Mouse (Mus musculus): ENCODE results near the gene Rora. TPM values are rescaled to one million over a fixed set of nuclear protein-coding genes. Genes with fewer than 3 reads are reported as not detected.

Gene Rora
- total RNA-seq, 2 experiments from 2014 or later = 0.15 to 0.32 TPM

- no peak for ATAC-seq (replicated peaks; ENCODE audit: poor library complexity, severe bottlenecking)
These were observed 154.1 kb downstream of the Rora start for GRCm38 (mm10) chr9:68807735-68808134.

DNA sequence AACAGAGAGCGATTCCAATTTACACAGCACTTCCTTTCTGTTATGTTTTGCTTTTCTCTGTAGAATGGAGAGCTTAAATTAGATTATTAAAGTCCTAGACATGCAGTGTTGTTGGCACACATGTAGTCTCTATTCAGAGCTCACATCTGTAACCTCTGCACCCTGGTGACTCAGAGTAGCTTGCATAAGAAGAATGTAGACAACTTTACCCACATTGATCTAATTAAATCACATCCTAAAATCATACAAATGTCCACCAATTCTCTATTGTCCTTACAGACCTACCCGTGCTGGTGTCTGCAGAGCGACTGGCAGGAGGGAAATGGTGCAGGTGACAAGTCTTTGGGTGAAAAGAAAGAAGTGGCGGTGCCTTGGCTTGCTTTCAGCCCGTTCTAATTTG, 155.9 kb downstream of the Rora start:
- ATAC-seq (replicated peaks; ENCODE audit: poor library complexity, severe bottlenecking) = no peak

GRCm38 (mm10) chr9:68814723-68815122, 161.1 kb downstream of the Rora start:
- no peak for ATAC-seq (replicated peaks; ENCODE audit: poor library complexity, severe bottlenecking)

DNA sequence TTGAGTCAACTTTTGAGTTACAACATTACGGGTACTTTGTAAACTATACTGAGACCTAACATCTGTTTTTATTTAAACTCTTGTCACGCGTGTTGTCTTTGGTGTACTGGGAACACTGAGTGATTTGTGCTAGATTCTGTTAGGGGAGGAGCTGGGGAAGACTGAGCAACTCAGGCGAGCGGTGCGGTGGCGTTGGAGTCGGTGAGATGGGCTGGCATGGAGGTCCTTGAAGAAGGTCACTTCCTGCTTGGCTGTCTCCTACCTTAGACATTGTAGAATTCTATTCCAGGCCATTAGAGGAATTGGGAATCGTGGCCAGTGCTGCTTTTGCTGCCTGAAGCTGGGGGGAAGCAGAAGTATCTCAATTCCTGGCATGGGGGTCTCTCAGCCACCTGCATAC, 162.3 kb downstream of the Rora start:
- no peak for ATAC-seq (replicated peaks; ENCODE audit: poor library complexity, severe bottlenecking)

DNA sequence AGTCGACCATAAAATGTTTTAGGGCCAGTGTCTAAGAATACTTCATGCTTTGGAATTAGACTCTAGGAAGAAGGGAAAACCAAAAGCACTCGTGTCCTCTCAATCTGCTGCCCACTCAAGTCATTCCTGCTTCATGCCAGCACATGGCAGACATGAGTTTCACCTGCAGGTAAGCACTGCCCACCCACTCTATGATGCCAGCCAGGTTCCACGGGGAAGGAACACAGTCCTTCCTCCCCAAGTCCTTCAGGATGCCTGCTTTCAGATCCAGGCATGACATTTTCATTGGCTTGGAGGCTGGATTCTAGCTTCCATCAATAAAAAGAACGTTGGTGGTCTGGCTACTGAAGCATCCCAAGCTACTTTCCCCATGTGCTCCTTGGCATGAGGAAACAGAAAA, 166.4 kb downstream of the Rora start:
- ATAC-seq (replicated peaks; ENCODE audit: poor library complexity, severe bottlenecking) = no peak

DNA sequence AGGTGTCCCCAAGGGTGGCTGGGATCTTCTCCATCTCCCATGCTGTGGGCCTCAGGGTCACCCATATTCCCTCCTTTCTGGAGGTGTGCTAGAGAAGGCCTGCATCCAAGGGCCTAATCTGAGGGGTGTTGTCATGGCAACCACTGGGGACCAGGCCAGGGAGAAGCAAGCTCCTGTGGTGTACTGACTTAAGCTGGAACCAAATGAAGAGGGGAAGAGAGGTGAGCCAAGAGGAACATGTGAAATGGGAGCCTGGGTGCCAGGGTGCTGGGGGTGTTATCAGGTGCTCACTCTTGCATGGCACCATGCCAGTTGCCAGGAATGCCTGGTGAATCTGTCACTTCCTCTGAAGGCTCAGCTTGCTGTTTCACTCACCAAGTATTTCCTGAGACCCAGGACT, 166.9 kb downstream of the Rora start:
- no peak for ATAC-seq (replicated peaks; ENCODE audit: poor library complexity, severe bottlenecking)

GRCm38 (mm10) chr9:68821388-68821787, 167.8 kb downstream of the Rora start:
- ATAC-seq (replicated peaks; ENCODE audit: poor library complexity, severe bottlenecking) = no peak

GRCm38 (mm10) chr9:68823292-68823691, 169.7 kb downstream of the Rora start:
- no peak for ATAC-seq (replicated peaks; ENCODE audit: poor library complexity, severe bottlenecking)

GRCm38 (mm10) chr9:68825107-68825506, 171.5 kb downstream of the Rora start:
- ATAC-seq (replicated peaks; ENCODE audit: poor library complexity, severe bottlenecking) = no peak

GRCm38 (mm10) chr9:68825841-68826240, 172.3 kb downstream of the Rora start:
- no peak for ATAC-seq (replicated peaks; ENCODE audit: poor library complexity, severe bottlenecking)

- no peak for ATAC-seq (replicated peaks; ENCODE audit: poor library complexity, severe bottlenecking)
These were observed 173.9 kb downstream of the Rora start for GRCm38 (mm10) chr9:68827441-68827840.

- no peak for ATAC-seq (replicated peaks; ENCODE audit: poor library complexity, severe bottlenecking)
These were observed 176.3 kb downstream of the Rora start for GRCm38 (mm10) chr9:68829903-68830302.

DNA sequence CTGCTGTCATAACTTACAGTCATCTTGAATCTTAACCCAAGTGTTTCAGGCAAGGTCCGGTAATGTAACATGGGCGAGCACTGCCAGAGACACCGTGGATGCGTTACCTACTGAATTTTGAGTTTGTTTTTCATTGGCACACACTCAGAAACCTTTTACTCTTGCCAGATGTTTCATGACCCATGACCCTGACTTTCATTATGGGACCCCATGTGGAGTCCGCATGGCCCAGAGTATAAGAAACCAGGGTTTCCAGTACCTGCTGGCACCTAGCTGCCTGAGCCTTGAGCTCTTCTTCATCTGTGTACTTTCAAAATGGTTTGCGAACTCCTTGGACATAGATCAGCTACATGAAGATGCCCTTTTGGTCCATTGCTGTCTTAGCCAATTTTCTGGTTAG, 179.7 kb downstream of the Rora start:
- ATAC-seq (replicated peaks; ENCODE audit: poor library complexity, severe bottlenecking) = no peak

DNA sequence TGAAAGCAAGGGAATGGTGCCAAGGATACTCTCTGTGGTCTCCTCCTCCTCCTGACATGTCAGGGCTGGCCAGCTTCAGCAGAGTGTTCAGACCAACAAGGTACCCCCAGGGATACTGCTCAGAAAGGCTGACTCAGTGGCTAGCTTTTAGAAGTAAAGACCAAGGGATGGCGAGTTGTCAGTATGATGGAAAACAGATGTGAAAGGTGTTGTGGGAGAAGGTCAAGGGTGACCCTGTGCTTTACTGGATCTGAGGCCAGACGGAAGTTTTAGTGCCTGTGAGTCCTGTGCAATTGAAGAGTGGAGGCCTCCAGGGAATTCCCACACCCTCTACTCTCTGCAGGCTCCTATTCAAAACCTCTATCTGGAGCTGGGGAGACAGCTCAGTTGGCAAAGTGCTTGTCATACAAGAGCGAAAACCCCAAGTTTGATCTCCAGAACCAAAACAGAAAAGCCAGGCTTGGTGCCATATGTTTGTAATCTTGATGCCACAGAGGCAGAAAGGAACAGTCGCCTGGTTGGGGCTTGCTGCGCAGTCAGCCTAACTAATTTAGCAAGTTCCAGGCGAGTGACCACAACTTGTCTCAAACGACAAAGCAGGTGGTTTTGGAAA, 181.6 kb downstream of the Rora start:
- no peak for ATAC-seq (replicated peaks; ENCODE audit: poor library complexity, severe bottlenecking)

- ATAC-seq (replicated peaks; ENCODE audit: poor library complexity, severe bottlenecking) = no peak
These were observed 188.7 kb downstream of the Rora start for GRCm38 (mm10) chr9:68842134-68842892.

DNA sequence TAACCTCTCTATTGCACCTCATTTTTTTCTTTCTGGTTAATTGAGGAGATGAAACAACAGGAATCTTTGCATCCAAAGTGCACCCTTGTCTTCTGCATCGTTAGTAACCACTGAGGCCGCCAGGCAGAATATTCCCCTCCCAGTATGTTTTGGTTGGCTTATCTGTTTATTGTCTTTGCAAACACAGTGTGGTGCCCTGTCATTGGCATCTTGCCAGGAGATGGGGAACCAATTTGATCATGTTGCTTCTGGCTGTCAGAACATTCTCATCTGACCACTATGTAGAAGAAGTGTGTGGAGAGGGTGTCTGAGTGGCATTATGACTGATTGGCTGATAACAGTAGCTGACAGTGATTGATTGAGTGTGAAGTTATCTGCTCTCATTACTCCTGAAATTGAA, 192.0 kb downstream of the Rora start:
- no peak for ATAC-seq (replicated peaks; ENCODE audit: poor library complexity, severe bottlenecking)

- ATAC-seq (replicated peaks; ENCODE audit: poor library complexity, severe bottlenecking) = no peak
These were observed 196.7 kb downstream of the Rora start for GRCm38 (mm10) chr9:68850321-68850720.

GRCm38 (mm10) chr9:68852201-68852600, 198.6 kb downstream of the Rora start:
- no peak for ATAC-seq (replicated peaks; ENCODE audit: poor library complexity, severe bottlenecking)

DNA sequence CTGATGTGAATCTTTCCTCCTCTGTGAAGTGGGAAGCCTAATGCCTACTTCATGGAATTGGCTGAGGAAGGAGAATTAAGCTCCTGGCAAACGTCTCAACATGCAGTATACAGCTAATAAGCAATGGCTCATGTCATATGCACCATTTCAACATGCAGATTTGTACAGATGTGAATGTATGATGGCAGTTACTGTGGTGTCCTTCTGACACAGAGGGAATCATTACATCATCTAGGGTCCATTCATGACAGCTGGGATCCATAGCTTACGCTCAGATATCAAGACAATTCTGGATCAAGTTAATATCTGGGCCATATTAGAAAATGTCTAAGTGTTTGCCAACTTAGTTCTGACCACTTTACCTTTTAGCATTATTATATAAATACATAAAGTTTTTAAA, 199.3 kb downstream of the Rora start:
- ATAC-seq (replicated peaks; ENCODE audit: poor library complexity, severe bottlenecking) = no peak

DNA sequence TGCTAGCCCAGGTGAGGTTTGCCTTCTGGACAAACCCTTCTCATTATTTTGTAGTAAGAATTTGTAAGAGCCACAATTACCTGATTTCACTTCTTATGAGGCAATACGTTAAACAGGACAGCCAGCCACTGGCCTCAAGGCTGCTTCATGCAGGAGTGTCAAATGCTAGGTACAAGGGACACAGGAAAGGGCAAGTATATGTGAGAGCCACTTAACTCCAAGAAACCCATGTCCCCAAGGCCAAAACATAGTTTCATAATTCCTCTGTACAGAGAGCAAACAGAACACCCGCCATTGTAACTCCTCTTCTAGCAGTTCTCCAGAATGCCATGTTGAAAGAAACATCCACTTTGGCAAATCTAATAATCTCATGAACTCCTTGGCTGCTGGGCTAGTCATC, 205.9 kb downstream of the Rora start:
- no peak for ATAC-seq (replicated peaks; ENCODE audit: poor library complexity, severe bottlenecking)

- ATAC-seq (replicated peaks; ENCODE audit: poor library complexity, severe bottlenecking) = no peak
These were observed 212.7 kb downstream of the Rora start for GRCm38 (mm10) chr9:68866317-68866716.

DNA sequence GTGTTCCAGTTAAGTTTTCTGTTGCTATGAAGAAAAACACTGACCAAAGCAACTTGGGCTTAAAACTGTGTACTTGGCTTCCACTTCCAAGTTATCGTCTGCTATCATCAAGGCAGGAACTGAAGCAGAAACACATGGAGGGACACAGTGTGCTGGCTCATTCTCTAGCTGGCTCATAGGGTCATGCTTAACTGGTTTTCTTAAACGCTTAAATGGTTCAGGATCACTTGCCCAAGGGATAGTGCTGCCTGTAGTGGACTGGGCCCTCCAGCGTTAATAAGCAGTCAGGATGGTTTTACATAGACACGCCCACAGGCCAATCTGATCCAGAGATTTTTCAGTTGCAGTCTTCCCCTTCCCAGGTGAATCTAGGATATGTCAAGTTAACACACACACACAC, 220.3 kb downstream of the Rora start:
- no peak for ATAC-seq (replicated peaks; ENCODE audit: poor library complexity, severe bottlenecking)
